Mouse (Mus musculus) neural tube, embryonic 11.5 days (tissue): ENCODE results near the gene Dnm1. TPM values are rescaled to one million over a fixed set of nuclear protein-coding genes. Genes with fewer than 3 reads are reported as not detected.

Experiments
- ATAC-seq: fragments of 200-750 bp; cut with Nextera tagmentation; 2 replicates; pipeline ENCODE4 v1.8.0; 2017; ENCODE audit warnings: moderate number of reproducible peaks, mild to moderate bottlenecking, moderate TSS enrichment, moderate library complexity; ENCODE audit not compliant: insufficient read depth, low FRiP score, low TSS enrichment
- DNase-seq: peaks from one replicate; pipeline ENCODE4 v3.0.0-alpha.2; 2015; ENCODE audit warnings: low spot score
- H3K27ac ChIP-seq: fragments of 300-500 bp; sonication (generic); 2 replicates; pipeline ENCODE4 v1.5.1; 2014; ENCODE audit warnings: low read depth, mild to moderate bottlenecking, low read length
- H3K27me3 ChIP-seq: fragments of 300-500 bp; sonication (generic); 2 replicates; pipeline ENCODE4 v1.6.1; 2014; ENCODE audit warnings: mild to moderate bottlenecking, low read length, mixed read lengths; ENCODE audit not compliant: control insufficient read depth, insufficient read depth
- H3K36me3 ChIP-seq: fragments of 300-500 bp; sonication (generic); 2 replicates; pipeline ENCODE4 v1.6.1; 2014; ENCODE audit warnings: mild to moderate bottlenecking, low read length, moderate library complexity, mixed read lengths; ENCODE audit not compliant: control insufficient read depth, insufficient read depth
- H3K4me1 ChIP-seq: fragments of 300-500 bp; sonication (generic); 2 replicates; pipeline ENCODE4 v1.6.1; 2014; ENCODE audit warnings: low read length, mixed read lengths; ENCODE audit not compliant: control insufficient read depth, insufficient read depth
- H3K4me2 ChIP-seq: fragments of 300-500 bp; sonication (generic); 2 replicates; pipeline ENCODE4 v1.6.1; 2014; ENCODE audit warnings: low read depth, mild to moderate bottlenecking, moderate library complexity
- H3K4me3 ChIP-seq: fragments of 300-500 bp; sonication (generic); 2 replicates; pipeline ENCODE4 v1.5.1; 2014; ENCODE audit warnings: low read depth, low read length
- H3K9ac ChIP-seq: fragments of 300-500 bp; sonication (generic); 2 replicates; pipeline ENCODE4 v1.6.1; 2014; ENCODE audit warnings: mild to moderate bottlenecking, low read length
- H3K9me3 ChIP-seq: fragments of 300-500 bp; sonication (generic); 2 replicates; pipeline ENCODE4 v1.6.1; 2016; ENCODE audit warnings: low read length; ENCODE audit not compliant: control insufficient read depth
- WGBS: fragments of 180-500 bp; shearing (Covaris S2); extraction: QIAGEN DNeasy Blood & Tissue Kit; methylation state at CpG from one replicate; pipeline ENCODE4 v1.1.7; 2014; 5-methylcytosine and 5-hydroxymethylcytosine counted together
- polyA plus RNA-seq: library from polyadenylated mRNA; unstranded; fragments of >200 nt; fragmentation: Nextera tagmentation; extraction: Ambion mirVana; gene quantifications from 2 replicates; pipeline ENCODE4 v1.2.1, GENCODE M21; 2014

Gene Dnm1
- polyA plus RNA-seq, 1 experiment from 2014 or later, result 23.7 TPM

GRCm38 (mm10) chr2:32340836-32341633 is 12.1 kb downstream of the Dnm1 start:
- no peak overlapping the region for H3K4me3 ChIP-seq
- H3K27ac ChIP-seq, result no peak overlapping the region
- DNase-seq, result no peak
- H3K36me3 ChIP-seq, result no peaks in the 10 kb centered on the region
- no peaks in the 10 kb centered on the region; the same call in 1 of the 2 replicates for H3K27me3 ChIP-seq
- H3K9me3 ChIP-seq, result no peaks in the 10 kb centered on the region
- ATAC-seq, result no peak
- H3K9ac ChIP-seq, result no peak overlapping the region
- 83% methylated on average over 13 of the region's 13 CpGs for WGBS
- H3K4me1 ChIP-seq, result no peaks in the 10 kb centered on the region
- H3K4me2 ChIP-seq, result no peak overlapping the region

- Histone ChIP-seq H3K4me1 (no peaks in the 10 kb centered on the region), H3K9me3 (no peaks in the 10 kb centered on the region), H3K4me3 (no peak overlapping the region), H3K9ac (no peak overlapping the region), H3K27me3 (no peaks in the 10 kb centered on the region; the same call in 1 of the 2 replicates), H3K4me2 (no peak overlapping the region), H3K36me3 (peaks cover 2% of the 10 kb centered on the region; the same call in 1 of the 2 replicates), H3K27ac (no peak overlapping the region)
- DNase-seq (no peak), ATAC-seq (no peak)
- WGBS, result 36% methylated on average over 26 of the region's 26 CpGs
Measured at GRCm38 (mm10) chr2:32339912-32340642, 13.1 kb downstream of the Dnm1 start.

- ATAC-seq (no peak), DNase-seq (no peak)
- Histone ChIP-seq H3K9me3 (no peaks in the 10 kb centered on the region), H3K4me2 (no peak overlapping the region), H3K9ac (no peak overlapping the region), H3K4me3 (no peak overlapping the region), H3K27me3 (no peaks in the 10 kb centered on the region; the same call in 1 of the 2 replicates), H3K4me1 (no peaks in the 10 kb centered on the region), H3K36me3 (peaks cover 2% of the 10 kb centered on the region; the same call in 1 of the 2 replicates), H3K27ac (no peak overlapping the region)
- WGBS, result 52% methylated on average over 15 of the region's 15 CpGs
Measured at GRCm38 (mm10) chr2:32335888-32336287, 17.2 kb downstream of the Dnm1 start.

GRCm38 (mm10) chr2:32332159-32332558 is 21.0 kb downstream of the Dnm1 start:
- Histone ChIP-seq H3K4me2 (no peak overlapping the region), H3K4me1 (peaks cover 8% of the 10 kb centered on the region)

GRCm38 (mm10) chr2:32329531-32329930 is 23.6 kb downstream of the Dnm1 start:
- Histone ChIP-seq H3K9ac (no peak overlapping the region), H3K4me1 (peaks cover 8% of the 10 kb centered on the region), H3K27ac (no peak overlapping the region), H3K9me3 (no peaks in the 10 kb centered on the region), H3K27me3 (no peaks in the 10 kb centered on the region), H3K4me3 (no peak overlapping the region), H3K36me3 (no peaks in the 10 kb centered on the region; the same call in 1 of the 2 replicates), H3K4me2 (no peak overlapping the region)
- ATAC-seq (no peak), DNase-seq (peak; percentile 27)
- 39% methylated on average over 6 of the region's 6 CpGs for WGBS

More at GRCm38 (mm10) chr2:32332159-32332558, 21.0 kb downstream of the Dnm1 start:
- H3K9ac ChIP-seq, result no peak overlapping the region
- H3K4me3 ChIP-seq, result no peak overlapping the region
- no peak for DNase-seq
- peaks cover 2% of the 10 kb centered on the region; the same call in 1 of the 2 replicates for H3K36me3 ChIP-seq
- no peaks in the 10 kb centered on the region for H3K9me3 ChIP-seq
- ATAC-seq, result no peak
- WGBS, result 86% methylated on average over 5 of the region's 5 CpGs
- no peak overlapping the region for H3K27ac ChIP-seq
- H3K27me3 ChIP-seq, result no peaks in the 10 kb centered on the region

GRCm38 (mm10) chr2:32328911-32329460 is 24.2 kb downstream of the Dnm1 start:
- Histone ChIP-seq H3K4me3 (no peak overlapping the region), H3K4me2 (no peak overlapping the region), H3K4me1 (peaks cover 8% of the 10 kb centered on the region), H3K36me3 (no peaks in the 10 kb centered on the region; the same call in 1 of the 2 replicates), H3K27me3 (no peaks in the 10 kb centered on the region), H3K9me3 (no peaks in the 10 kb centered on the region), H3K9ac (no peak overlapping the region), H3K27ac (no peak overlapping the region)
- no peak; the same call in 1 of the 2 replicates for ATAC-seq
- DNase-seq, result peak; percentile 50
- WGBS, result 13% methylated on average over 13 of the region's 13 CpGs

GRCm38 (mm10) chr2:32327200-32327599 is 25.9 kb downstream of the Dnm1 start:
- Histone ChIP-seq H3K36me3 (no peaks in the 10 kb centered on the region), H3K9me3 (no peaks in the 10 kb centered on the region), H3K4me3 (no peak overlapping the region), H3K27ac (no peak overlapping the region), H3K4me1 (peaks cover 8% of the 10 kb centered on the region), H3K27me3 (no peaks in the 10 kb centered on the region), H3K4me2 (no peak overlapping the region), H3K9ac (no peak overlapping the region)
- no peak for ATAC-seq
- no peak for DNase-seq
- WGBS, result 90% methylated on average over 4 of the region's 4 CpGs

- ATAC-seq (no peak), DNase-seq (no peak)
- H3K36me3 ChIP-seq, result no peaks in the 10 kb centered on the region
- no peaks in the 10 kb centered on the region for H3K9me3 ChIP-seq
- H3K4me2 ChIP-seq, result no peak overlapping the region
- H3K27ac ChIP-seq, result no peak overlapping the region
- peaks cover 8% of the 10 kb centered on the region for H3K4me1 ChIP-seq
- no peaks in the 10 kb centered on the region for H3K27me3 ChIP-seq
- no peak overlapping the region for H3K4me3 ChIP-seq
- 81% methylated on average over 7 of the region's 7 CpGs for WGBS
- H3K9ac ChIP-seq, result no peak overlapping the region
Measured at GRCm38 (mm10) chr2:32325342-32325741, 27.8 kb downstream of the Dnm1 start.
